Mouse (Mus musculus) megakaryocyte, embryonic 14.5 days (primary cell): ENCODE results near the gene Wdr89.
"Not testable (repeated sequence)": the region's sequence is repeated elsewhere in the genome, so short reads cannot be mapped to it uniquely, and the experiment has no call there.

Source experiments
- FLI1 ChIP-seq: IDR thresholded peaks from 2 replicates; pipeline ENCODE4 v1.6.1; 2012; ENCODE audit warnings: low read length, inconsistent platforms, mixed read lengths
- GATA1 ChIP-seq: IDR thresholded peaks from 3 replicates; pipeline ENCODE4 v1.6.1; 2012; ENCODE audit warnings: mixed read lengths, low read length, inconsistent platforms, borderline replicate concordance

- not testable (repeated sequence) for TF ChIP-seq GATA1, FLI1
These were observed 43.6 kb upstream of the Wdr89 start for GRCm38 (mm10) chr12:75712905-75713304.
